Mouse (Mus musculus) forebrain, embryonic 10.5 days (tissue): Measurements from ENCODE around the gene Ddx39. TPM values are rescaled to one million over a fixed set of nuclear protein-coding genes. Genes with fewer than 3 reads are reported as not detected.

Experiments
- DNase-seq: peaks from one replicate; pipeline ENCODE4 v3.0.0-alpha.2; 2017; ENCODE audit warnings: low spot score; ENCODE audit errors: extremely low spot score
- H3K27ac ChIP-seq: fragments of 300-500 bp; sonication (generic); 2 replicates; pipeline ENCODE4 v1.5.1; 2016; ENCODE audit warnings: mild to moderate bottlenecking
- H3K27me3 ChIP-seq: fragments of 300-500 bp; sonication (generic); 2 replicates; pipeline ENCODE4 v1.6.1; 2016; ENCODE audit warnings: mild to moderate bottlenecking; ENCODE audit not compliant: poor library complexity, severe bottlenecking
- H3K36me3 ChIP-seq: fragments of 300-500 bp; sonication (generic); replicated peaks from 2 replicates; pipeline ENCODE4 v1.6.1; 2016; ENCODE audit warnings: mild to moderate bottlenecking, moderate library complexity
- H3K4me1 ChIP-seq: fragments of 300-500 bp; sonication (generic); 2 replicates; pipeline ENCODE4 v1.6.1; 2016
- H3K4me3 ChIP-seq: fragments of 300-500 bp; sonication (generic); 2 replicates; pipeline ENCODE4 v1.5.1; 2016; ENCODE audit warnings: mild to moderate bottlenecking, moderate library complexity
- H3K9me3 ChIP-seq: fragments of 300-500 bp; sonication (generic); 2 replicates; pipeline ENCODE4 v1.6.1; 2016; ENCODE audit warnings: mild to moderate bottlenecking, moderate library complexity
- WGBS: fragments of 180-500 bp; shearing (Covaris S2); methylation state at CpG from one replicate; pipeline ENCODE4 v1.1.7; 2016; 5-methylcytosine and 5-hydroxymethylcytosine counted together
- polyA plus RNA-seq: library from polyadenylated mRNA; unstranded; fragments of >200 nt; fragmentation: Nextera tagmentation; extraction: Ambion mirVana; gene quantifications from 2 replicates; pipeline ENCODE4 v1.2.1, GENCODE M21; 2016

Gene Ddx39
- 364 and 371 TPM in 2 replicates for polyA plus RNA-seq

DNA sequence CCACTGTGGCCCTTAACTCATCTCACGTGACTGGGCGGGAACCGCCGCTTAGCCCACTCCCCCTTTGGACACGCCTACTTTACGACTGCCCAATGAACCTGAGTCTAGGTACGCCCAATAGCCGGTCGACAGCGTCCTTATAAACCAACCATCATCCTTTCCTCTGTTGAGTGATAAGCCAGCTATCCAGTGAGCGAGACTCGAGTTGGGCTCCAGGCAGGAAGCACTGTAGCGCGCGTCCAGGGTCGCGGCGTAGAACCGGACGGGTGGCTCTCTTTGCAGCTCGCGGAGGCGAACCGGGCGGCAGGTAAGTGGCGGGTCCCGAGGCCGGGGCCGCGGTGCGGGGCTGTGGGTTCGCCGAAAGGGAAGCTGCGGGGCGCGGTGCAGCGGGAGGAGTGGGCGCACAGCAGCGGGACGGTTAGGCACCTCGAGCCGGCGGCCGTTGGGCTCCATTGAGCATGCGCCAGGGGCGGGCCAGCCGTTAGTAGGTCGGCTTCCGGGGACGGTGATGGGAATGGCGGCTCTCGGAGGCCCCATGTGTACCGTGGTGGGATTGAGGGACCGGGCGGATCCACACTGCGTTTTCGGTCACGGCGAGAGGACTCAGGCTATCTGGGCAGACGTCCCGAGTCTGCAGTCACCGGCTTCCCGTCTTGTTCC is at the start of gene Ddx39:
Gene Ddx39 (plus strand): TSS at position 147 of the 660 bp plus-strand sequence.
- peak; percentile 95 for DNase-seq
- H3K9me3 ChIP-seq, result no peaks in the 10 kb centered on the region
- H3K27me3 ChIP-seq, result no peaks in the 10 kb centered on the region
- H3K27ac ChIP-seq, result peak within 1 kb of the TSS; percentile 99
- WGBS, result under 1% methylated on average over 63 of the region's 63 CpGs
- H3K4me1 ChIP-seq, result peaks cover 23% of the 10 kb centered on the region
- peak within 1 kb of the TSS; percentile 98 for H3K4me3 ChIP-seq
- H3K36me3 ChIP-seq, result peaks cover 18% of the 10 kb centered on the region

GRCm38 (mm10) chr8:83665969-83666865 is 48.8 kb upstream of the Ddx39 start, which contains the start of gene Ptger1:
TSS of gene Ptger1 (plus strand) at chr8:83666678.
- H3K36me3 ChIP-seq, result peaks cover 56% of the 10 kb centered on the region
- DNase-seq, result no peak
- peak within 1 kb of the TSS; percentile 40; the same call in 1 of the 2 replicates for H3K27ac ChIP-seq
- peaks cover 72% of the 10 kb centered on the region for H3K4me1 ChIP-seq
- no peak within 1 kb of the TSS for H3K4me3 ChIP-seq
- H3K9me3 ChIP-seq, result no peaks in the 10 kb centered on the region
- 52% methylated on average over 14 of the region's 14 CpGs for WGBS
- H3K27me3 ChIP-seq, result peaks cover 31% of the 10 kb centered on the region

DNA sequence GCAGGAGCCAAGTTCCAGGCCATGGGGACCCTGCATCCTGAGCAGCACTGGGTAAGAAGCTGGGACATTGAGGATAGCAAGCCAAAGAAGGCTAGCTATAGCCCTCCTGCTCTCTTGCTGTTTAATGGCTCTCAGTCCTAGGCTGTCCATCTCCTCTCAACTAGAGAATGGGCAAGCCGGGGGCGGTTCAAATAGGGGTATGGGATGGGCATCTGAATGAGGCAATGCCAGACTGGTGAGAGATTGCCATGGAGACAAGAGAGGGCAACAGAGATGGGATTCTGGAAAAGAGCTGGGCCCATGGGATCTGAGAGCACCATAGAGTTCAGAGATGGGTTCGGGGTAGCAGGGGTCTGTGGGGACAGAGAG is 48.1 kb upstream of the Ddx39 start:
- no peak overlapping the region for H3K4me3 ChIP-seq
- H3K4me1 ChIP-seq, result peaks cover 65% of the 10 kb centered on the region
- DNase-seq, result no peak
- peaks cover 31% of the 10 kb centered on the region for H3K27me3 ChIP-seq
- 93% methylated on average over 3 of the region's 3 CpGs for WGBS
- no peaks in the 10 kb centered on the region for H3K9me3 ChIP-seq
- peak overlapping the region; percentile 40; the same call in 1 of the 2 replicates for H3K27ac ChIP-seq
- H3K36me3 ChIP-seq, result peaks cover 56% of the 10 kb centered on the region

- H3K27me3 ChIP-seq, result peaks cover 31% of the 10 kb centered on the region
- H3K36me3 ChIP-seq, result peaks cover 62% of the 10 kb centered on the region
- H3K9me3 ChIP-seq, result no peaks in the 10 kb centered on the region
- 78% methylated on average over 10 of the region's 10 CpGs for WGBS
- peaks cover 59% of the 10 kb centered on the region for H3K4me1 ChIP-seq
- H3K27ac ChIP-seq, result no peak overlapping the region; the same call in 1 of the 2 replicates
- peak overlapping the region; percentile 47; the same call in 1 of the 2 replicates for H3K4me3 ChIP-seq
- DNase-seq, result no peak
These were observed 47.5 kb upstream of the Ddx39 start for GRCm38 (mm10) chr8:83667526-83667925.

DNA sequence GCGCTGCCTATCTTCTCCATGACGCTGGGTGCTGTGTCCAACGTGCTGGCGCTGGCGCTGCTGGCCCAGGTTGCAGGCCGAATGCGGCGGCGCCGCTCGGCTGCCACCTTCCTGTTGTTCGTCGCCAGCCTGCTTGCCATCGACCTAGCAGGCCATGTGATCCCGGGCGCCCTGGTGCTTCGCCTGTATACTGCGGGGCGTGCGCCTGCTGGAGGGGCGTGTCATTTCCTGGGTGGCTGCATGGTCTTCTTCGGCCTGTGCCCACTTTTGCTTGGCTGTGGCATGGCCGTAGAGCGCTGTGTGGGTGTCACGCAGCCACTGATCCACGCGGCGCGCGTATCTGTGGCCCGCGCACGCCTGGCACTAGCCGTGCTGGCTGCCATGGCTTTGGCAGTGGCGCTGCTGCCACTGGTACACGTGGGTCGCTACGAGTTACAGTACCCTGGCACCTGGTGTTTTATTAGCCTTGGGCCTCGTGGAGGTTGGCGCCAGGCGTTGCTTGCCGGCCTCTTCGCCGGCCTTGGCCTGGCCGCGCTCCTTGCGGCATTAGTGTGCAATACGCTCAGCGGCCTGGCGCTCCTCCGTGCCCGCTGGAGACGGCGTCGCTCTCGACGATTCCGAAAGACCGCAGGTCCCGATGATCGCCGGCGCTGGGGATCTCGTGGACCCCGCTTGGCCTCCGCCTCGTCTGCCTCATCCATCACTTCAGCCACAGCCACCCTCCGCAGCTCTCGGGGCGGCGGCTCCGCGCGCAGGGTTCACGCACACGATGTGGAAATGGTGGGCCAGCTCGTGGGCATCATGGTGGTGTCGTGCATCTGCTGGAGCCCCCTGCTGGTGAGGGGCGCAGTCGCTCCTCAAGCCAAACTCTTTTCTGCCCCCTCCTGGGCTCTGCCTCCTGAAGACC is 46.7 kb upstream of the Ddx39 start:
- peak overlapping the region; percentile 47 for H3K4me3 ChIP-seq
- H3K27ac ChIP-seq, result peak overlapping the region; percentile 71
- 23% methylated on average over 80 of the region's 80 CpGs for whole genome bisulfite sequencing
- no peaks in the 10 kb centered on the region for H3K9me3 ChIP-seq
- peak; percentile 81 for DNase-seq
- peaks cover 31% of the 10 kb centered on the region for H3K27me3 ChIP-seq
- H3K4me1 ChIP-seq, result peaks cover 56% of the 10 kb centered on the region
- H3K36me3 ChIP-seq, result peaks cover 62% of the 10 kb centered on the region

- peak overlapping the region; percentile 47 for H3K4me3 ChIP-seq
- WGBS, result 78% methylated on average over 16 of the region's 16 CpGs
- H3K27me3 ChIP-seq, result peaks cover 31% of the 10 kb centered on the region
- peak overlapping the region; percentile 71 for H3K27ac ChIP-seq
- DNase-seq, result no peak
- peaks cover 62% of the 10 kb centered on the region for H3K36me3 ChIP-seq
- no peaks in the 10 kb centered on the region for H3K9me3 ChIP-seq
- H3K4me1 ChIP-seq, result peaks cover 54% of the 10 kb centered on the region
These were observed 46.0 kb upstream of the Ddx39 start for GRCm38 (mm10) chr8:83669013-83669412.

- DNase-seq, result no peak
- H3K27ac ChIP-seq, result no peak overlapping the region
- 70% methylated on average over 5 of the region's 5 CpGs for whole genome bisulfite sequencing
- peaks cover 12% of the 10 kb centered on the region for H3K27me3 ChIP-seq
- peaks cover 18% of the 10 kb centered on the region for H3K4me1 ChIP-seq
- no peaks in the 10 kb centered on the region for H3K9me3 ChIP-seq
- peaks cover 88% of the 10 kb centered on the region for H3K36me3 ChIP-seq
- H3K4me3 ChIP-seq, result no peak overlapping the region
These were observed 42.0 kb upstream of the Ddx39 start for GRCm38 (mm10) chr8:83672936-83673335.

DNA sequence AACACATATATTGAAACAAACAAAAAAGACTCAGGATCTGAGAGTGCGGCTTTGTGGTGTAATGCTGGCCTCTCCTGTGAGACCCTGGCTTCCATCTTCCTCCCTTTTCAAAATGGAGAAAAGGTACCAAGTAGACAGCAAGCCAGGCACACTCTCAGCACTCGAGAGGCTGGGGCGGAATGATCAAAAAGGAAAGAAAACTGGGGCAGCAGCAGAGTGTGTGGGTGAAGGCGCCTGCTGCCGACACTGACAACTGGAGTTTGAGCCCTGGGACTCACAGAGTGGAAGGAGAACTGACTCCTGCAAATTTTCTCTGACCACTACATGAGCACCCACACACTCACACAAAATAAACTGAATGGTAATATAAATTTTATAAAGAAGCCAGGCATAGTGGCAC is 40.5 kb upstream of the Ddx39 start:
- Histone ChIP-seq H3K9me3 (no peaks in the 10 kb centered on the region), H3K27ac (no peak overlapping the region), H3K4me1 (peaks cover 5% of the 10 kb centered on the region; the same call in 1 of the 2 replicates), H3K4me3 (no peak overlapping the region), H3K36me3 (peaks cover 94% of the 10 kb centered on the region), H3K27me3 (no peaks in the 10 kb centered on the region)
- no peak for DNase-seq
- 89% methylated on average over 5 of the region's 5 CpGs for WGBS

DNA sequence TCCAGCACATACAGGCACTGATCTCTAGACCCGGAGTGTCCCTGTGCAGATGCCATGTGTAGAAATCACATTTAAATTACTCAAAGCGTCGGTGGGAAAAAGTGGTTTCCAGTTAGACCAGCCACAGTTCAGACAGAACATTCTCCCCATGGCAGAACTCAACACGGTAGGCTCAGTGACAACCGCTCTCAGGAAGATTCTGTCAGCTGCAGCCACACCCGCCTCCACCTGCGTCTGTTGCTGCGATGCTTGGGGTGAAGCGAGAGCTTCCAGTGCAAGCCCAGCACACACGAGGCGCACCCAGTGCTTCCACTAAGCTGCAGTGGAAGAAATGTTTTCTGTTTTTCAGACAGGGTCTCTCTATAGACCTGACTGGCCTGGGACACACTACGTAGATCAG is 35.1 kb upstream of the Ddx39 start:
- 91% methylated on average over 12 of the region's 12 CpGs for WGBS
- no peak for DNase-seq
- H3K9me3 ChIP-seq, result no peaks in the 10 kb centered on the region
- no peaks in the 10 kb centered on the region for H3K27me3 ChIP-seq
- peaks cover 16% of the 10 kb centered on the region for H3K4me1 ChIP-seq
- H3K27ac ChIP-seq, result no peak overlapping the region
- H3K4me3 ChIP-seq, result no peak overlapping the region
- peaks cover 94% of the 10 kb centered on the region for H3K36me3 ChIP-seq

DNA sequence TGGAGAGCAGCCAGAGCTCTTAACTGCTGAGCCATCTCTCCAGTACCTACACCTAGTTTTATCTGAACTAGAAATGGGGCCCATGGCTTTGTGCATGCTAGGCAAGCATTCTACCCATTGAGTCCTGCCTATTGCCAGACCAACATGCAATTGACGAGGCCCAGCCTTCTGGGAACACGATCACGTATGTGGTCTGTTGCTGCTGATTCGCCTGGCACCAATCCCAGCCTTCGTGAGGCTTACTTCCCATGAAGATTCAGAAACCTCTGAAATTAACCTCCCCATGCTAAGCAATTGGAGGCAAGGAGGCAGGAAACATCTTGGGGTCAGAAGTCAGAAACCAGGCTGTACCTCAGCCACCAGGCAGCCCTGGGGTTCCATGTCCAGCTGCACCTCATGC is 34.4 kb upstream of the Ddx39 start:
- Histone ChIP-seq H3K36me3 (peaks cover 96% of the 10 kb centered on the region), H3K27ac (peak overlapping the region; percentile 58), H3K4me1 (peaks cover 16% of the 10 kb centered on the region), H3K4me3 (no peak overlapping the region), H3K27me3 (no peaks in the 10 kb centered on the region), H3K9me3 (no peaks in the 10 kb centered on the region)
- 85% methylated on average over 5 of the region's 5 CpGs for WGBS
- no peak for DNase-seq

- H3K36me3 ChIP-seq, result peaks cover 96% of the 10 kb centered on the region
- peaks cover 16% of the 10 kb centered on the region for H3K4me1 ChIP-seq
- no peak for DNase-seq
- H3K27ac ChIP-seq, result peak overlapping the region; percentile 58
- WGBS, result 30% methylated on average over 6 of the region's 6 CpGs
- no peaks in the 10 kb centered on the region for H3K27me3 ChIP-seq
- no peaks in the 10 kb centered on the region for H3K9me3 ChIP-seq
- no peak overlapping the region for H3K4me3 ChIP-seq
These were observed 33.9 kb upstream of the Ddx39 start for GRCm38 (mm10) chr8:83681099-83681498.

- H3K36me3 ChIP-seq, result peaks cover 83% of the 10 kb centered on the region
- 92% methylated on average over 9 of the region's 9 CpGs for WGBS
- H3K9me3 ChIP-seq, result no peaks in the 10 kb centered on the region
- DNase-seq, result no peak
- H3K27me3 ChIP-seq, result no peaks in the 10 kb centered on the region
- no peak overlapping the region for H3K27ac ChIP-seq
- H3K4me1 ChIP-seq, result peaks cover 16% of the 10 kb centered on the region
- no peak overlapping the region for H3K4me3 ChIP-seq
These were observed 30.5 kb upstream of the Ddx39 start for GRCm38 (mm10) chr8:83684517-83684916.
